In the genomic region with DNA sequence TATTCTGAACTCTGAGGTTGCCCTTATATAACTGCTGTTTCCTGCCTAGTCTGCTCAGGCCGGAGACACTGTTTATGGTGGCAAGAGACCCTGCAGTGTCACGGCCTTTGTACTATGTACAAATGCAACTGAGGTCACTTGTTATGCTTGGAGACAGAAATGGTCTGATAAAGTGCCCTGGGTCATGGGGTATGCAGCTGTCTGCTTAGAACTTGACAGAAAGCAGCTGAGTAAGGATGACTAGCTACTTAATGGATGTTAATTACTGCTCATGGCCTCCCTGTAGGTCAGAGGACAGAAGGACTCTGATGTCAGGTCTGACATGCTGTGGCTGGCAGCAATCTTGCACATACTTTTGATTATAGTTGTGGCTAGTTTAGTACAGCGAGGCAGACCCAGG, we compare ENCODE assay signal across 11 mouse cellular contexts.
A peak's percentile ranks its signal among the peaks of the same experiment; 100 is the strongest.
DNase-seq lines count a peak whose midpoint lies in the region; ATAC-seq and TF ChIP-seq lines count a peak whose summit lies in the region.
"Had no signal": no experiment of that assay in that cellular context is flagged by ENCODE, and none has a peak within 500 bp of the region (broad histone marks: within the 10 kb centered on the region; RNA-seq: fewer than 3 reads in every experiment).

No protein-coding gene starts in this region.

- DNase-seq in forebrain, embryonic 14.5 days (ENCODE audit: low spot score) = peak; percentile 2
- DNase-seq in forebrain, embryonic 11.5 days (ENCODE audit: low spot score) = no peak
- DNase-seq in embryo, embryonic 9.5 days (ENCODE audit: extremely low spot score) = peak; percentile 49
- DNase-seq in heart, postnatal 0 days (ENCODE audit: low spot score) = peak; percentile 49
- peak; percentile 73 for DNase-seq in kidney, postnatal 14 days
- DNase-seq in right cerebral cortex, postnatal 4 days = no peak
- DNase-seq in gastrocnemius, postnatal 25 days = no peak
- DNase-seq in layer of hippocampus, postnatal 25 days (ENCODE audit: extremely low spot score in 1 of 2, low spot score in 1 of 2) = no peak
- DNase-seq: cerebellum, adult 18-20 months; thymus, adult 18-20 months had no signal

- TF ChIP-seq EP300 in heart, postnatal 0 days (IDR thresholded peaks at IDR 0.05; ENCODE audit: low read depth) = no peak

- TF ChIP-seq CTCF in heart, postnatal 0 days (IDR thresholded peaks at IDR 0.05; ENCODE audit: low read depth) = no peak

- no peak overlapping the region for H3K4me2 ChIP-seq in forebrain, embryonic 14.5 days (ENCODE audit: low read length)
- H3K4me2 ChIP-seq in forebrain, embryonic 11.5 days (ENCODE audit: low read depth, low read length, severe bottlenecking) = no peak overlapping the region
- H3K4me2 ChIP-seq in heart, postnatal 0 days (ENCODE audit: low read depth, low read length) = no peak overlapping the region
- H3K4me2 ChIP-seq: liver, embryonic 15.5 days had no signal

- no peaks in the 10 kb centered on the region for H3K36me3 ChIP-seq in forebrain, embryonic 14.5 days (ENCODE audit: control insufficient read depth, insufficient read depth, low read length)
- H3K36me3 ChIP-seq in forebrain, embryonic 11.5 days (ENCODE audit: control insufficient read depth, insufficient read depth, low read length) = no peaks in the 10 kb centered on the region
- H3K36me3 ChIP-seq in heart, postnatal 0 days (replicated peaks; ENCODE audit: control insufficient read depth, insufficient read depth, low read length) = no peaks in the 10 kb centered on the region
- H3K36me3 ChIP-seq: liver, embryonic 15.5 days had no signal

- H3K4me3 ChIP-seq in forebrain, embryonic 14.5 days (ENCODE audit: low read depth, low read length) = no peak overlapping the region
- H3K4me3 ChIP-seq in forebrain, embryonic 11.5 days (ENCODE audit: low read depth, low read length) = no peak overlapping the region
- no peak overlapping the region for H3K4me3 ChIP-seq in heart, postnatal 0 days (ENCODE audit: low read depth, low read length)
- H3K4me3 ChIP-seq: liver, embryonic 15.5 days had no signal

- H3K27ac ChIP-seq in forebrain, embryonic 14.5 days (ENCODE audit: low read depth, low read length) = no peak overlapping the region
- no peak overlapping the region for H3K27ac ChIP-seq in forebrain, embryonic 11.5 days (ENCODE audit: low read depth, low read length)
- H3K27ac ChIP-seq in heart, postnatal 0 days (ENCODE audit: low read depth) = no peak overlapping the region
- H3K27ac ChIP-seq: liver, embryonic 15.5 days had no signal

- H3K4me1 ChIP-seq in forebrain, embryonic 14.5 days (ENCODE audit: control insufficient read depth, insufficient read depth, low read length) = no peaks in the 10 kb centered on the region
- H3K4me1 ChIP-seq in forebrain, embryonic 11.5 days (replicated peaks; ENCODE audit: control insufficient read depth, insufficient read depth, low read length) = no peaks in the 10 kb centered on the region
- H3K4me1 ChIP-seq in heart, postnatal 0 days (ENCODE audit: control insufficient read depth, insufficient read depth) = no peaks in the 10 kb centered on the region
- H3K4me1 ChIP-seq: liver, embryonic 15.5 days had no signal

- no peak overlapping the region for H3K9ac ChIP-seq in forebrain, embryonic 14.5 days (ENCODE audit: low read length)
- no peak overlapping the region for H3K9ac ChIP-seq in forebrain, embryonic 11.5 days (ENCODE audit: low read length)
- no peak overlapping the region for H3K9ac ChIP-seq in heart, postnatal 0 days (replicated peaks; ENCODE audit: low read depth, low read length)
- H3K9ac ChIP-seq: liver, embryonic 15.5 days had no signal

- H3K9me3 ChIP-seq in forebrain, embryonic 14.5 days (replicated peaks; ENCODE audit: control insufficient read depth, low read length) = no peaks in the 10 kb centered on the region
- H3K9me3 ChIP-seq in forebrain, embryonic 11.5 days (ENCODE audit: control insufficient read depth, low read length) = no peaks in the 10 kb centered on the region
- H3K9me3 ChIP-seq in heart, postnatal 0 days (replicated peaks; ENCODE audit: control insufficient read depth, low read length) = no peaks in the 10 kb centered on the region
- H3K9me3 ChIP-seq: liver, embryonic 15.5 days had no signal

- no peaks in the 10 kb centered on the region for H3K27me3 ChIP-seq in forebrain, embryonic 14.5 days (replicated peaks; ENCODE audit: control insufficient read depth, insufficient read depth, low read length)
- H3K27me3 ChIP-seq in forebrain, embryonic 11.5 days (ENCODE audit: control insufficient read depth, insufficient read depth, low read length) = no peaks in the 10 kb centered on the region
- no peaks in the 10 kb centered on the region for H3K27me3 ChIP-seq in heart, postnatal 0 days (ENCODE audit: control insufficient read depth, insufficient read depth, low read length)
- H3K27me3 ChIP-seq: liver, embryonic 15.5 days had no signal

- 63% methylated on average over 3 of the region's 3 CpGs for WGBS in forebrain, embryonic 14.5 days
- WGBS in forebrain, embryonic 11.5 days = 63% methylated on average over 3 of the region's 3 CpGs
- WGBS in heart, postnatal 0 days = 19% methylated on average over 3 of the region's 3 CpGs

- ATAC-seq in forebrain, embryonic 14.5 days = no peak
- no peak for ATAC-seq in forebrain, embryonic 11.5 days (replicated peaks; ENCODE audit: low FRiP score)
- peak; percentile 62 for ATAC-seq in heart, postnatal 0 days (ENCODE audit: insufficient read depth, low read depth)

Comparison
In these comparisons a context has a peak if more than half of its experiments do, and no peak if none do; other contexts are left out.
1. DNase-seq: peak in forebrain, embryonic 14.5 days (single experiment), embryo, embryonic 9.5 days (single experiment), heart, postnatal 0 days (single experiment) and kidney, postnatal 14 days (single experiment); none in forebrain, embryonic 11.5 days (single experiment), right cerebral cortex, postnatal 4 days (single experiment), gastrocnemius, postnatal 25 days (single experiment) and layer of hippocampus, postnatal 25 days (0 of 2).